Comparison of ENCODE assay signal across 8 mouse cellular contexts in the genomic region with DNA sequence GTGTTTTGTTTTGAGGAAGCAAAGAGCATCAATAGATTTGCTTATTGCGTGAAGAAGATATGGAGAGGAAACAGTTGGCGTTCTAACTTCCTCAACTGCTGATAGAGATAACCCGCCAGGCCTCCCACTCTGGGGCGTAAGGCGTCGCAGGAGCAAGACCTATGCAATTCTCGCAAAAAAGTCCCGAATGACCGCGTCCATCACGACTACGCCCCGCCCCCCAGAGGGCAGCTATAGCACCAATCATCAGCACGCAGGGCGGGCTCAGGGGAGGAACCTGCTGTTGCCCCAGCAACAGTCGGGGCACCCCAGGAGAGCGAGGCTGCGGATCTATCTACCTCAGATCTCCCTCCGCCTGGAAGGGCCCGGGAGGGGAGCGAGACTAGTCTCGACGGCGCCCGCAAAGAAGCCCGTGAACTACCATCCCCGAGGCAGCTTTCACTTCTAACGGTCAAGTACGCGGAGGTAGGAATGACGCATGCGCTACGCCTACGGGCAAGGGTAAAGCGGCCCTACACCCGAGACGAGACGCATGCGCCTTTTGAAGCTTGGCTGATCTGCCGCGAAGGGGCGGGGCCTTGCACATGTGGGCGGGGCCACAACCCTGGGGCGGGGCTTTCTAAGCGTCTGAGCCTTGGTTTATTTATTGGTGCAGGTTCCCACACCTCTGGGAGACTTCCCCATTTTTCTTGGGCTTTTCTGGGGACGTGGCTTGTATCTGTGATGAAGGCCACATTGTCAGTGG. TPM values are rescaled to one million over a fixed set of nuclear protein-coding genes. Genes with fewer than 3 reads are reported as not detected.
DNase-seq lines count a peak whose midpoint lies in the region; ATAC-seq lines count a peak whose summit lies in the region.

B9d2 (plus strand) TSS at position 267 of the 745 bp plus-strand sequence.

- H3K27me3 ChIP-seq in hindbrain, embryonic 16.5 days (replicated peaks; ENCODE audit: control insufficient read depth, insufficient read depth, low read length) = peaks cover 7% of the 10 kb centered on the region

- H3K36me3 ChIP-seq in hindbrain, embryonic 16.5 days (ENCODE audit: control insufficient read depth, insufficient read depth, low read length) = peaks cover 2% of the 10 kb centered on the region; the same call in 1 of the 2 replicates
- no peaks in the 10 kb centered on the region for H3K36me3 ChIP-seq in macrophage (ENCODE audit: inconsistent target)

- H3K9me3 ChIP-seq in hindbrain, embryonic 16.5 days (ENCODE audit: control insufficient read depth, low read length) = no peaks in the 10 kb centered on the region

- peaks cover 16% of the 10 kb centered on the region for H3K4me1 ChIP-seq in hindbrain, embryonic 16.5 days (ENCODE audit: control insufficient read depth, insufficient read depth, low read depth, low read length)

- DNase-seq in T-cell, adult 2 months (ENCODE audit: low spot score) = peak; percentile 97
- DNase-seq in cerebellum, postnatal 36 days = peak; percentile 90 to 92
- DNase-seq in gastrocnemius, adult 18-20 months (ENCODE audit: low spot score) = peak; percentile 95
- peak; percentile 91 to 93 for DNase-seq in left cerebral cortex, adult 18-20 months (ENCODE audit: low spot score in 2 of 2)
- DNase-seq in right cerebral cortex, adult 18-20 months = peak; percentile 94
- peak; percentile 83 for DNase-seq in urinary bladder, postnatal 10 days (ENCODE audit: low spot score)

- peak within 1 kb of the TSS; percentile 77 for H3K4me3 ChIP-seq in hindbrain, embryonic 16.5 days (ENCODE audit: low read length)
- H3K4me3 ChIP-seq in macrophage (ENCODE audit: inconsistent target) = peak within 1 kb of the TSS; percentile 66

- under 1% methylated on average over 46 of the region's 46 CpGs for WGBS in hindbrain, embryonic 16.5 days
- under 1% methylated on average over 46 of the region's 46 CpGs for WGBS in macrophage (ENCODE audit: missing documents)

- ATAC-seq in hindbrain, embryonic 16.5 days = peak; percentile 94

- peak within 1 kb of the TSS; percentile 98 for H3K27ac ChIP-seq in hindbrain, embryonic 16.5 days (ENCODE audit: low read depth, low read length)
- peak within 1 kb of the TSS; percentile 93 for H3K27ac ChIP-seq in macrophage

- peaks cover 22% of the 10 kb centered on the region; the same call in 1 of the 2 replicates for H3K79me2 ChIP-seq in macrophage (ENCODE audit: inconsistent target)

- H3K9ac ChIP-seq in hindbrain, embryonic 16.5 days (ENCODE audit: low read depth, low read length) = peak within 1 kb of the TSS; percentile 77

- peak within 1 kb of the TSS; percentile 59 for H3K4me2 ChIP-seq in hindbrain, embryonic 16.5 days (ENCODE audit: low read length)

RNA-seq across cellular contexts. Expression of gene B9d2, which starts in this region (rescaled TPM):
- total RNA-seq in gastrocnemius, adult 18-20 months (2021) = 1 to 10 TPM; 7.3 to 7.8 TPM
- 48.4 and 49.8 TPM in 2 replicates for polyA plus RNA-seq in hindbrain, embryonic 16.5 days (2015; fragmentation: Nextera tagmentation; extraction: Ambion mirVana)
- 10 to 100 TPM; 22.9 to 24.3 TPM for total RNA-seq in left cerebral cortex, adult 18-20 months (2021)
- total RNA-seq in macrophage (2018; cell fraction: chromatin; rRNA removed) = 10 to 100 TPM in 19 of 26 experiments, 1 to 10 TPM in 7; 5.0 to 21.3 (median 11.6) TPM
- total RNA-seq in macrophage (2018; cell fraction: cytosol; rRNA removed) = 10 to 100 TPM in 25 of 26 experiments, 1 to 10 TPM in 1; 9.7 to 17.8 (median 14.2) TPM
- total RNA-seq in macrophage (2018; cell fraction: nucleus; rRNA removed) = 10 to 100 TPM in 15 of 26 experiments, 1 to 10 TPM in 11; 4.5 to 20.0 (median 11.0) TPM
- polyA plus RNA-seq in macrophage (2018) = 6.8 to 17.7 TPM (median 9.7 TPM) in 3 replicates

Comparison
In these comparisons a context has a peak if more than half of its experiments do, and no peak if none do; other contexts are left out.
1. Peak in every context shown above with its lines: DNase-seq, ATAC-seq, H3K4me3 ChIP-seq and H3K27ac ChIP-seq.